Mouse (Mus musculus) thymus, adult 2 months (tissue): ENCODE results near the gene Mlxip. TPM values are rescaled to one million over a fixed set of nuclear protein-coding genes. Genes with fewer than 3 reads are reported as not detected.
A peak's percentile ranks its signal among the peaks of the same experiment; 100 is the strongest.

ENCODE experiments used
- DNase-seq: peaks from one replicate; pipeline ENCODE4 v3.0.0; 2021
- H3K27ac ChIP-seq: fragments of 200-500 bp; 2 replicates; pipeline ENCODE4 v1.5.1; 2012; ENCODE audit warnings: low read length, control low read depth; ENCODE audit not compliant: control insufficient read depth, insufficient read depth
- H3K27me3 ChIP-seq: fragments of 200-500 bp; 2 replicates; pipeline ENCODE4 v1.6.1; 2012; ENCODE audit warnings: mild to moderate bottlenecking, low read length, moderate library complexity, mixed read lengths; ENCODE audit not compliant: control insufficient read depth, insufficient read depth
- H3K36me3 ChIP-seq: fragments of 200-500 bp; 2 replicates; pipeline ENCODE4 v1.6.1; 2012; ENCODE audit warnings: mild to moderate bottlenecking, low read length, moderate library complexity; ENCODE audit not compliant: control insufficient read depth, insufficient read depth
- H3K4me1 ChIP-seq: fragments of 200-500 bp; replicated peaks from 2 replicates; pipeline ENCODE4 v1.6.1; 2012; ENCODE audit warnings: low read length; ENCODE audit not compliant: control insufficient read depth, insufficient read depth
- H3K4me3 ChIP-seq: fragments of 200-500 bp; 2 replicates; pipeline ENCODE4 v1.5.1; 2012; ENCODE audit warnings: mild to moderate bottlenecking, low read length, control low read depth, moderate library complexity; ENCODE audit not compliant: control insufficient read depth, insufficient read depth
- CTCF ChIP-seq: fragments of 200-500 bp; IDR thresholded peaks from 2 replicates; pipeline ENCODE4 v1.5.1; 2012; ENCODE audit warnings: mild to moderate bottlenecking, control low read depth, low read length, moderate library complexity, borderline replicate concordance; ENCODE audit not compliant: control insufficient read depth, poor library complexity, insufficient read depth; ENCODE audit errors: extremely low read depth
- POLR2A ChIP-seq: fragments of 200-500 bp; IDR thresholded peaks from 2 replicates; pipeline ENCODE4 v1.6.1; 2012; ENCODE audit warnings: mild to moderate bottlenecking, low read length, control low read depth, moderate library complexity; ENCODE audit not compliant: control insufficient read depth, poor library complexity, insufficient read depth; ENCODE audit errors: extremely low read depth
- WGBS: fragments of 180-500 bp; shearing (Covaris S2); methylation state at CpG from one replicate; pipeline ENCODE4 v1.1.7; 2018; 5-methylcytosine and 5-hydroxymethylcytosine counted together
- polyA plus RNA-seq: library from polyadenylated mRNA; depleted of rRNA; stranded (reverse); fragments of >200 nt; gene quantifications from 2 replicates; pipeline ENCODE4 v1.2.3, GENCODE M21; 2012

The Mlxip gene
- polyA plus RNA-seq, 1 experiment, result 113 TPM

DNA sequence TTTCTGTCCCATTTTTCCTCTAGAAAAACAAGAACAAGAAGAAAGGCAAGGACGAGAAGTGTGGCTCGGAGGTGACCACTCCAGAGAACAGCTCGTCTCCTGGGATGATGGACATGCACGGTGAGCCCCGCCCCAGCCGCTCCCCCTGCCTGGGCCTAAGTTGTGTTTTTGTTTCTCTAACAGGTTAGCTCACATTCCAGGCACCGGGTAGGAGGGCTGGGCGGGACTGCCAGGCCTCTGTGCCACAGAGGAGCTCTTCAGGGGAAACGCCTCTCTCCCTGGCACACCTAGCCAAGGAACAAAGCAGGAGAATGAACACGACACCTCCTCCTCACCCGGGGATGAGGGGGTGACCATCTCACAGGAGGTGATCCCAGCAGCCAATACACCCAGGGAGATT, 38.7 kb upstream of the Mlxip start:
- 94% methylated on average over 11 of the region's 11 CpGs for WGBS
- Histone ChIP-seq H3K4me1 (no peaks in the 10 kb centered on the region), H3K27me3 (no peaks in the 10 kb centered on the region), H3K27ac (no peak overlapping the region), H3K4me3 (no peak overlapping the region), H3K36me3 (peaks cover 44% of the 10 kb centered on the region)
- no peak for TF ChIP-seq CTCF
- no peak for TF ChIP-seq POLR2A
- no peak for DNase-seq

DNA sequence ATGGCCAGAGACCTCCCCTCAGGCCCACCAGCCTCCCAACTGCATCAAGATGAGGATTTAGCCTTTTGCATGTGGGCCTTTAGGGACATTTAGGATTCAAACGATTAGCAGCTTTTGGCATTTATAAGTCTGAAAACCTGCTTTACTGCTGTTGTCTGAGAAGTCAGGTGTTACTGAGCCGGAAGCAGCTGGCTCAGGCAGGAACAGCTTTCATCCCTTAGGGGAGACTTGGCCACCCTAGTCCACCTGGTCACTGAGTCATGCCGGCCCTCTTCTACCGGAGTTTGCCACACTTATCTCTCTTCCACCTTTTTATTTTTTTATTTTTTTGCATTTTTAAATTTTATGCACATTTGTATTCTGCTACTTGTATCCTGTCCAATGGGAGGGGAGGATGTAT, 37.3 kb upstream of the Mlxip start:
- no peaks in the 10 kb centered on the region for H3K27me3 ChIP-seq
- H3K27ac ChIP-seq, result no peak overlapping the region
- no peaks in the 10 kb centered on the region for H3K4me1 ChIP-seq
- H3K36me3 ChIP-seq, result peaks cover 56% of the 10 kb centered on the region
- no peak overlapping the region for H3K4me3 ChIP-seq
- WGBS, result 95% methylated on average over 4 of the region's 4 CpGs
- no peak for DNase-seq
- TF ChIP-seq CTCF (no peak), POLR2A (no peak)

DNA sequence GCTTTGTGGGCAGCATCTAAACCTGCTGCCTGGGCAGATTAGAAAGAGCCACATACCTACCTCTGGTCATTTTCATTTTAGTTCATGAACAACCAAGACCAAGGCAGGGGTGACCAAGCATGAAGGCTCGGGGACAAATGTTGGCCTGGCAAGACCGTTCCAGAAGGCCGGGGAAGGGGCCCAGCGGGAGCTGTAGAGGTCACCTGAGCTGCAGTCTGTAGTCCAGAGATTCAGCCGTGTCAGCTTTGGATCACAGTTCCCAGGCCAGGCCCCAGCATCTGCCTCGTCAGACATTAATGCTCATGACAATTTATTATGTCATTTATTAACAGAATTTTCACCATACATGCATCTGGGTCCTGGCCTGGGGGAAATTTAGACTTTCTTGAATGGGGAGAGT, 35.2 kb upstream of the Mlxip start:
- TF ChIP-seq CTCF (no peak), POLR2A (no peak)
- H3K4me3 ChIP-seq, result no peak overlapping the region
- WGBS, result 99% methylated on average over 6 of the region's 6 CpGs
- no peak for DNase-seq
- H3K36me3 ChIP-seq, result peaks cover 59% of the 10 kb centered on the region
- no peaks in the 10 kb centered on the region for H3K4me1 ChIP-seq
- no peaks in the 10 kb centered on the region for H3K27me3 ChIP-seq
- no peak overlapping the region for H3K27ac ChIP-seq

DNA sequence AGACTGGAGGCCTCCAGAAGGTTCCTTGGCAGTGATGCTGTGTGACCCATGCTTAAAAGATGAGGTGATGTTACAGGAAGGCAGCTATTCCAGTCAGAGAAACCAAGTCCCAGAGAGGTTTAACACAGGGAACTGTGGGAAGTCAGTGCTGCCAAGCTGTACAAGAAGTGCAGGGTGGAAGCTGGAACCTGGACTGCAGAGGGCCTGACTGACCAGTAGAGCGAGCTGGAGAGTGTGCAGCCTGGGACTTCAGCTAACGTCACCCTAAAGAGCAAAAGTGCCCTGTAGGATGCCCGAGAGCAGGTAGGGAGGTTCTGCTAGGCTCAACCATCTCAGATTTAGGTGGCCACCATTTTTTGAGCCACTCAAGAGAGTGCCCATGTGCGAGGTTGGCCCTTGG, 31.7 kb upstream of the Mlxip start:
- H3K36me3 ChIP-seq, result peaks cover 47% of the 10 kb centered on the region
- H3K4me3 ChIP-seq, result no peak overlapping the region
- H3K4me1 ChIP-seq, result no peaks in the 10 kb centered on the region
- WGBS, result over 99% methylated on average over 4 of the region's 4 CpGs
- H3K27ac ChIP-seq, result no peak overlapping the region
- DNase-seq, result no peak
- no peaks in the 10 kb centered on the region for H3K27me3 ChIP-seq
- TF ChIP-seq CTCF (no peak), POLR2A (no peak)

DNA sequence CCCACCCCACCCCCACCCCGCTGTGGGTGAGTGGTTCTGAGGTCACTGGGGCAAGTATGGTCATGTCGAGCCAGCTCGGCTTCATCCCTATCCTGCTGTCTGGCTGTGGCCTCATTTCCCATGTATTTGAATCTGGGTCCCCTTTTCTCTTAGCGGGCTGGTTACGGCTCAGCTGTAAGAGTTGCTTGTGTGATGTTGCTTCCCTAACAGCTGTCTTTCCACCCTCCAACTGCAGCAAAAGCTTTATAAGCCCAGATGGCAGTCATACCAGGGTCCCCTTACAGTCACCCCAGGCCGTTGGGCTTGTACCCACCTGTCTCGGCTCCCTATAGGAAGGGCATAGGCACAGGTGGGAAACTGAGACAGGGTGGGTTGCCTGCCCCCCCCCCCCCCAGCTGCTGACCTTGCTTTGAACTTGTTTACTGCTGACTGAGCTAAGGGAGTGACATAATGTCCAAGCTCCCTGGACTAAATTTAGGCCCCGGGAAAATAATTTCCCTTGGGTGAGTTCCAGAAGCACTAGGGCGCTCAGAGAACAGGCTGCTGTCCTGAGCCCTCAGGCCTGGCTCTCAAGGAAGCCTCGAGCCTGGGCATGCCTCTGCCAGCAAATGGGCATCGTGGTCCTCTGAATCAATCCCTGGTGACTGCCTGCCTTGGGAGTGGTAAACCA, 30.2 kb upstream of the Mlxip start:
- H3K36me3 ChIP-seq, result peaks cover 39% of the 10 kb centered on the region
- no peak overlapping the region for H3K4me3 ChIP-seq
- 94% methylated on average over 11 of the region's 11 CpGs for WGBS
- no peak overlapping the region for H3K27ac ChIP-seq
- H3K27me3 ChIP-seq, result no peaks in the 10 kb centered on the region
- no peak for DNase-seq
- TF ChIP-seq CTCF (no peak), POLR2A (no peak)
- H3K4me1 ChIP-seq, result no peaks in the 10 kb centered on the region

DNA sequence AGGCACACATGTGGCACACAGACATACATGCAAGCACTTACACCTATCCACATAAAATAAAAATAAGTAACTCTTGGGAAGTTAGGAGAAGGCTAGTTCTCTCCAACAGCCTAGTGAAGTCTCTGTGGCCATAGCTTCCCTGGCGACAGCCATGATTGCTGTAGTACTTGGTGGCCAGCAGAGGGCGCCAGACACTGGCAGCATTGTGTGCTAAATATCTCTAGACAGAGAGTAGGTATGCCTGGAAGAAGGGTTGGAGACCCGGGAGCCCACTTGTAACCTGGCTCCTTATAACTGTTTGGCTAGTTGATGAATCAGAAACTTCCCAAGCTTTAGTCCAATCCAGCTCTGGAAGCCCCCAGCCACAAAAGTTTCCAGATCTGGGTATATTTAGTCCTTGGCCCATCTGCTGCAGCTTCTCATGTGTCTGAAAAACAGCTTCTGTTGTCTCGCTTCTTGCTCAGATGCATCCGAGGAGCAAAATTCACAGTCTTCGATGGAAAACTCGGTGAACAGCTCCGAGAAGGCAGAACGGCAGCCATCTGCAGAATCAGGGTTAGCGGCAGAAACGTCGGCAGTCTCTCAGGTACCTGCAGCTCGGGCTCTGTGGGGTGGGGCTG, 25.6 kb upstream of the Mlxip start:
- peak; percentile 29 for DNase-seq
- TF ChIP-seq CTCF, result peak; percentile 79; the same call in 1 of the 2 replicates
- no peak for TF ChIP-seq POLR2A

DNA sequence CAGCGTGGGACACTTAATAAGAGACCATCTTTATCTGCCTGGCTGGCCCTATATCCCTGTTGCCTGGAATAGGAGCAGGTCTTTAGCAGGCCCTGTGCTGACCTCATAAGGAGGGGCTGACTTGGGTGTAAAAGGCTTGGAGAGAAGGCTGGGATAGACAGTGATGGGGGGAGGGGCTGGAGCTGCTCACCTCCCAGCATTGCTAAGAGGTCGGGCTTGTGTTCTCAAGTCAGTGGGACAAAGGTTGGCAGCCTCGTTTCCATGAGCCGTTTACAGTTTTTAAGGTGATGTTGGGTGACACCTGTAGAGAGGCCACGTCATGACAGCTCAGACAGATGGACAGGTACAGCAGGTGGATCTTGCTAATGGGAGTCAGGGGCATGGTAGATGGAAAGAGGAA, 24.5 kb upstream of the Mlxip start:
- H3K27ac ChIP-seq, result no peak overlapping the region

More for the DNA sequence above, 25.6 kb upstream of the Mlxip start:
- 78% methylated on average over 13 of the region's 13 CpGs for WGBS
- H3K27me3 ChIP-seq, result no peaks in the 10 kb centered on the region
- H3K36me3 ChIP-seq, result peaks cover 56% of the 10 kb centered on the region
- H3K27ac ChIP-seq, result no peak overlapping the region
- no peak overlapping the region for H3K4me3 ChIP-seq
- no peaks in the 10 kb centered on the region for H3K4me1 ChIP-seq

More for the DNA sequence above, 24.5 kb upstream of the Mlxip start:
- Histone ChIP-seq H3K4me3 (no peak overlapping the region), H3K4me1 (no peaks in the 10 kb centered on the region), H3K36me3 (peaks cover 55% of the 10 kb centered on the region), H3K27me3 (no peaks in the 10 kb centered on the region)
- no peak for DNase-seq
- WGBS, result 95% methylated on average over 5 of the region's 5 CpGs
- TF ChIP-seq CTCF (no peak), POLR2A (no peak)
